Mouse (Mus musculus): Measurements from ENCODE around the gene Arf3. TPM values are rescaled to one million over a fixed set of nuclear protein-coding genes. Genes with fewer than 3 reads are reported as not detected.
A peak's percentile ranks its signal among the peaks of the same experiment; 100 is the strongest.
"Not testable (repeated sequence)": the region's sequence is repeated elsewhere in the genome, so short reads cannot be mapped to it uniquely, and the experiment has no call there.

The Arf3 gene
- polyA plus RNA-seq (2012; rRNA removed): 110 and 166 TPM in 2 replicates

GRCm38 (mm10) chr15:98762670-98763529 lies at the start of gene Arf3:
Gene Arf3 (minus strand): TSS chr15:98763214.
- DNase-seq: peak; percentile 97
- TF ChIP-seq POLR2A (IDR thresholded peaks at IDR 0.05; ENCODE audit: borderline replicate concordance, extremely low read depth, low read depth, low read length) (peak; percentile 67), CTCF (IDR thresholded peaks at IDR 0.05; ENCODE audit: insufficient read depth, low read length) (no peak)
- H3K4me3 ChIP-seq (replicated peaks; ENCODE audit: extremely low read depth, low read depth, low read length): peak within 1 kb of the TSS; percentile 76
- peaks cover 6% of the 10 kb centered on the region for H3K4me1 ChIP-seq (ENCODE audit: control insufficient read depth, insufficient read depth, low read length)
- WGBS: under 1% methylated on average over 68 of the region's 76 CpGs

- not testable (repeated sequence) for H3K4me1 ChIP-seq (ENCODE audit: control insufficient read depth, insufficient read depth, low read length); DNase-seq; H3K4me3 ChIP-seq (replicated peaks; ENCODE audit: extremely low read depth, low read depth, low read length)
- 76% methylated on average over 6 of the region's 6 CpGs for WGBS
Measured at GRCm38 (mm10) chr15:98810212-98810611, 47.2 kb upstream of the Arf3 start.

GRCm38 (mm10) chr15:98809390-98809789 lies 46.4 kb upstream of the Arf3 start, which contains the start of gene Ddn:
Gene Ddn (minus strand): TSS chr15:98809490.
- no peak for TF ChIP-seq POLR2A (IDR thresholded peaks at IDR 0.05; ENCODE audit: borderline replicate concordance, extremely low read depth, low read depth, low read length)
- TF ChIP-seq CTCF (IDR thresholded peaks at IDR 0.05; ENCODE audit: insufficient read depth, low read length): no peak
- 84% methylated on average over 3 of the region's 3 CpGs for WGBS
- no peak within 1 kb of the TSS for H3K4me3 ChIP-seq (replicated peaks; ENCODE audit: extremely low read depth, low read depth, low read length)
- peaks cover 5% of the 10 kb centered on the region for H3K4me1 ChIP-seq (ENCODE audit: control insufficient read depth, insufficient read depth, low read length)
- DNase-seq: no peak

GRCm38 (mm10) chr15:98808651-98809134 lies 45.7 kb upstream of the Arf3 start:
- 23% methylated on average over 6 of the region's 6 CpGs for WGBS
- H3K4me1 ChIP-seq (ENCODE audit: control insufficient read depth, insufficient read depth, low read length): peaks cover 5% of the 10 kb centered on the region
- H3K4me3 ChIP-seq (replicated peaks; ENCODE audit: extremely low read depth, low read depth, low read length): no peak overlapping the region
- TF ChIP-seq CTCF (IDR thresholded peaks at IDR 0.05; ENCODE audit: insufficient read depth, low read length) (no peak), POLR2A (IDR thresholded peaks at IDR 0.05; ENCODE audit: borderline replicate concordance, extremely low read depth, low read depth, low read length) (no peak)
- DNase-seq: no peak

GRCm38 (mm10) chr15:98807895-98808650 lies 45.1 kb upstream of the Arf3 start:
- Histone ChIP-seq H3K4me3 (replicated peaks; ENCODE audit: extremely low read depth, low read depth, low read length) (no peak overlapping the region), H3K4me1 (ENCODE audit: control insufficient read depth, insufficient read depth, low read length) (peaks cover 5% of the 10 kb centered on the region)
- no peak for TF ChIP-seq POLR2A (IDR thresholded peaks at IDR 0.05; ENCODE audit: borderline replicate concordance, extremely low read depth, low read depth, low read length)
- TF ChIP-seq CTCF (IDR thresholded peaks at IDR 0.05; ENCODE audit: insufficient read depth, low read length): no peak
- WGBS: 2% methylated on average over 33 of the region's 34 CpGs
- no peak for DNase-seq

- TF ChIP-seq CTCF (IDR thresholded peaks at IDR 0.05; ENCODE audit: insufficient read depth, low read length): no peak
- TF ChIP-seq POLR2A (IDR thresholded peaks at IDR 0.05; ENCODE audit: borderline replicate concordance, extremely low read depth, low read depth, low read length): no peak
- WGBS: 4% methylated on average over 58 of the region's 58 CpGs
- H3K4me1 ChIP-seq (ENCODE audit: control insufficient read depth, insufficient read depth, low read length): peaks cover 5% of the 10 kb centered on the region
- no peak overlapping the region for H3K4me3 ChIP-seq (replicated peaks; ENCODE audit: extremely low read depth, low read depth, low read length)
- DNase-seq: no peak
Measured at GRCm38 (mm10) chr15:98806809-98807770, 44.1 kb upstream of the Arf3 start.

- peaks cover 5% of the 10 kb centered on the region for H3K4me1 ChIP-seq (ENCODE audit: control insufficient read depth, insufficient read depth, low read length)
- WGBS: 34% methylated on average over 30 of the region's 30 CpGs
- TF ChIP-seq POLR2A (IDR thresholded peaks at IDR 0.05; ENCODE audit: borderline replicate concordance, extremely low read depth, low read depth, low read length): no peak
- no peak for TF ChIP-seq CTCF (IDR thresholded peaks at IDR 0.05; ENCODE audit: insufficient read depth, low read length)
- DNase-seq: no peak
- no peak overlapping the region for H3K4me3 ChIP-seq (replicated peaks; ENCODE audit: extremely low read depth, low read depth, low read length)
Measured at GRCm38 (mm10) chr15:98806071-98806808, 43.2 kb upstream of the Arf3 start.

- peaks cover 5% of the 10 kb centered on the region for H3K4me1 ChIP-seq (ENCODE audit: control insufficient read depth, insufficient read depth, low read length)
- peak; percentile 63 for DNase-seq
- WGBS: 4% methylated on average over 64 of the region's 64 CpGs
- H3K4me3 ChIP-seq (replicated peaks; ENCODE audit: extremely low read depth, low read depth, low read length): no peak overlapping the region
- TF ChIP-seq POLR2A (IDR thresholded peaks at IDR 0.05; ENCODE audit: borderline replicate concordance, extremely low read depth, low read depth, low read length) (no peak), CTCF (IDR thresholded peaks at IDR 0.05; ENCODE audit: insufficient read depth, low read length) (peak; percentile 53)
Measured at GRCm38 (mm10) chr15:98805324-98806040, 42.5 kb upstream of the Arf3 start.
